Mouse (Mus musculus) cerebellum, postnatal 25 days (tissue): Measurements from ENCODE around the gene Tctex1d4.

ENCODE experiments used
- DNase-seq, 2 experiments: peaks; one replicate each; pipeline ENCODE4 v3.0.0; 2021; ENCODE audit warnings: mixed read lengths in 2 of 2

The Tctex1d4 gene

DNA sequence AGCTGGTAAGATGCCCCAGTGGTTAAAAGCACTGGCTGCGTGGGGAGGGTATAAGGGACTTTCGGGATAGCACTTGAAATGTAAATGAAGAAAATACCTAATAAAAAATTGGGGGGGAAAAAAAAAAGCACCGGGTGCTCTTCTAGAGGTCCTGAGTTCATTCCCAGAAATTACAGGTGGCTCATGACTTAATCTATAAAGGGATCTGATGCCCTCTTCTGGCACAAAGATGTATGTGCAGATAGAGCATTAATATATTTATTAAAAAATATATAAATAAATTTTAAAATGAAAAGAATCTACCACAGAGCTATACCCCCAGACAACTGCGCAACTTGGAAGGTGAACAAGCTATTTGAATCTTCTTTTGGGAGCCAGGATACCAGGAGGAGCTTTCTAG is 14.0 kb downstream of the Tctex1d4 start:
- DNase-seq: no peak

DNA sequence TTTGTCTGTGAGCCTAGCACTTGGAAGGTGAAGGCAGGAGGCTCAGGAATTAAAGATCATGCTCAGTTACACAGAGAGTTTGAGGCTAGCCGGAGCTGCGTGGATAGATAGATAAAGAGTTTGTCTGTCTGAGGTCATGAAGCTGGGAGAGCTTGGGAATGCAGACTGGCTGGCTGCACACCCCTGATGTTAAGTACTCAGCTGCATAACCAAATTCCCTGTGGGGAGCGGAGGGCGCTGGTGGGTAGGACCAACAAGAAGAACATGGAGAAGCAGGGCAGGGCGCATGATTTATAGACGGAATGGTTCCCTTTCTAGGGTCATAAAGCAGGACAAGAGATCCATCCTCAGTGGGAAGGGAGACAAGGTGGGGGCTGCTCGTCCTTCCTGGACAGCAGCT is 16.4 kb downstream of the Tctex1d4 start:
- DNase-seq: no peak

DNA sequence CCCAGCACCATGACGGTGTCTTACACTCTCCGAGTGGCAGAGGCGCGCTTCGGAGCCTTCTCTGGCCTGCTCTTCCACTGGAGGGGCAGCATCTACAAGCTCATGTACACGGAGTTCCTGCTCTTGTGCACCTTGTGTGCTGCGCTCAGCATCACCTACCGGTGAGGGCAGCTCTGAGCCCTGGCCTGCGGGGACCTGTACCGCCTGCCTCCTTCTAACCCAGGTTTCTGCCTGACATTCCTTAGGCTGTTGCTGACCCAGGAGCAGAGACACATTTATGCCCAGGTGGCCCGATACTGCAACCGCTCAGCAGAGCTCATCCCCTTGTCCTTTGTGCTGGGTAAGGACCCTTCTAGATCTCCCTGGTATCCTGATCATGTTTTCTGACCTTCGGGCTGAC is 18.7 kb downstream of the Tctex1d4 start:
- no peak for DNase-seq

DNA sequence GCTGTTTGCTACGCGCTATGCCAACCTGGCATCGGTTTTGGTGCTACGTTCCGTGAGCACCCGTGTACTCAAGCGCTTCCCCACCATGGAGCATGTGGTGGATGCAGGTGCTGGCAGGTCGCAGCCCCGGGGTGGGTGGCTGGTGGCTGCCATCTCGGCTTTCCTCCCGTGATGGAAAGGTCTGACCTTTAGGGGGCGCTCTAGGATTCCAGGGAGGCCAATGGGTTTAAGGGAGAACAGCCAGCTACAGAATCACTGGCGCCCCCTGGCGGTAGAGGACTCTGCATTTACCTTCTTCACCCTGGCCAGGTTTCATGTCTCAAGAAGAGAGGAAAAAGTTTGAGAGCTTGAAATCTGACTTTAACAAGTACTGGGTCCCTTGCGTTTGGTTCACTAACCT is 19.6 kb downstream of the Tctex1d4 start:
- peak; percentile 82 to 90 for DNase-seq

DNA sequence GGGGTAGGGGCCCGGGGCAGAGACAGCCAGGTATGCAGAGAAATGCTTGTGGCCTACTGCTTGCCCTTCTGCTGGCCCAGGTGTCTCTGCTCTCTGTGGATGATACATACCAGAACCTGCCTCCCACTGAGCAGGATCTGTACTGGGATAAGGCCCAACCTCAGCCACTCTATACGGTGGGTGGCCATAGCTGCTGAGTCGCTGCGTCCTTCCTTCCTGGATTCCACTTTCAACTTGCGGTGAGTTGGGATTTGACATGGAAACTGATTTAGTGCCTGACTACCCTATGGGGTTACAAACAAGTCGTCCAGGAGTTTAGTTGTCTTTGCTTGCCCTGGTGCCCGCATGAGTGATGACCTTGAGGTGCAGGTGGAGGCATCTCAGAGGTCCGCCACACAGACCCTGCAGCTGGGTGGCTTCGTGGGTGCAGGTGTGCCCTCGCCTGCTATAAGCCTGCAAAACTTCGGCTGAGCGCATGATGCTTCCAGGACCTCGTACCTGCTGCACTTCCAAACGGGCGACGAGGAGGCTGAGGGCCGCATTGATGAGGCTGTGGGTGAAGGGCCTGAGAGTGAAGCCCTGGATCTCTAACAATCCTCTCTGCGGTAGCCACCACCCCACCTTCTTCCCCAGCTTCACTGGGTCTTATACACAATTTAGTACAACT is 21.6 kb downstream of the Tctex1d4 start:
- no peak for DNase-seq

DNA sequence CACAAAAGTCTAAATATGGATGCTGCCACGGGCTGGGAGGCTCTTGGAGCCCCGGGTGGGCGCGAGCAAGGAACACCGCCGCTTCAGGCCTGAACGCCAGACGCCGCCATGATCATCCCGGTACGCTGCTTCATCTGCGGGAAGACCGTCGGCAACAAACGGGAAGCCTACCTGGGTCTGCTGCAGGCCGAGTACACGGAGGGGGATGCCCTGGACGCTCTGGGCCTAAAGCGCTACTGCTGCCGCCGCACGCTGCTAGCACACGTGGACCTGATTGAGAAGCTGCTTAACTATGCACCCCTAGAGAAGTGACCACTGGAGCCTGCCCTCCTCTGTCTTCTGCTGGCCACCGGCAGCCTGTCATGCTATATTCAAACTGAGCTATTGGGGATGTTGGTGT is 22.2 kb downstream of the Tctex1d4 start:
- no peak for DNase-seq

DNA sequence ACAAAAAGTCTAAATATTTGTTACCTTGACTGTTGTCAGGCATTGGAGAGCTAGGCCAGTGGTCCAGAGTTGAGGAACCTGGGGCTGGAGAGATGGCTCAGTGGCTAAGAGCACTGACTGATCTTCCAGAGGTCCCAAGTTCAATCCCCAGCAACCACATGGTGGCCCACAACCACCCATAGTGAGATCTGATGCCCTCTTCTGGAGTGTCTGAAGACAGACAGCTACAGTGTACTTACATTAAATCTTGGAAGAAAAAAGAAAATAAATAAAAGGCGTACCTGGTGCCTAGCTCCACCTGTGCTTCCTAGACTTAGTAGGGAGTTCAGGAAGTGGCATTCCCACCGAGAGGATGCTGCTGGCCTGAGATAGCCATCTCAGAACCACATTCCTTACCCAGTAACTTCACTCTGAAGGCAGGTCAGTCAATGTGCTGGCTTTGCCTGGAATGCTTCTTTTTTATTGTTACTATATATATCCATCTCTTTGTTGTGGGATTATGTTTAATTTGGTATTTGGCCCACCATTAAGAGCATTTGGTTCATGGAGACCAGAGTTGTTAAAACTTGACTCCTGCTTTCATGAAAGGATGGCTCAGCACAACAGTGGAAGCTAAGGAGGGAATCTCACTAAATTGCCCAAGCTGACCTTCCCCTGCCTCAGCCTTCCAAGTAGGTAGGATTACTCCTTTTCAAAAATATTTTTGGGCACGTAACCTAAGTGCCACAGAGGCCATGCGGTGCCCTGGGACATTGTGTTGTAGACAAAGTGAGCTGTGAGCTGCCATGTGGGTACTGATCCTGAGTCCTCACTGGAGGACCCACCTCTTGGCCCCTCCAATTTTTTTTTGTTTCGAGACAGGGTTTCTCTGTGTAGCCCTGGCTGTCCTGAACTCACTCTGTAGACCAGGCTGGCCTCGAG is 23.0 kb downstream of the Tctex1d4 start:
- no peak for DNase-seq

DNA sequence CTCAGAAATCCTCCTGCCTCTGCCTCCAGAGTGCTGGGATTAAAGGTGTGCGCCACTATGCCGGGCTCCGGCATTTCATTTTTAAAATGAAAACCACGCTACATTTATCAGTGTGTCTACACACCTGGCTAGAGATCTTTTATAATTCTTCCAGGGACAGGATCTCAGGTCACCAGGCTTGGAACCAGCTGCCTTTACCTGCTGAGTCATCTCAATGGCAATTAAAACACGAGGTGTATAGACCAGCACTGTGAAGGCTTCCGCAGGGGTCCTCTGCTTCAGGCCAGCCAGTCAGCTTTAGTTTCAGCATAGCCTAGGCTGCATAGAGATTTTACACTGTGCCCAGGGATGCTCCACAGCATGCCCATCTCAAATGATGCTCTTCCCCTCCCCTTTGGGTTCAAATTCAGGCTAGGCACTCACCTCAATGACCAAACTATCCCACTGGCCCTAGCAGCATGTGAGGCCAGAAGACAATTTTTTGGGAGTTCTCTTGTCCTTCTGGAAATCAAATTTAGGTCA is 23.7 kb downstream of the Tctex1d4 start:
- DNase-seq: no peak

DNA sequence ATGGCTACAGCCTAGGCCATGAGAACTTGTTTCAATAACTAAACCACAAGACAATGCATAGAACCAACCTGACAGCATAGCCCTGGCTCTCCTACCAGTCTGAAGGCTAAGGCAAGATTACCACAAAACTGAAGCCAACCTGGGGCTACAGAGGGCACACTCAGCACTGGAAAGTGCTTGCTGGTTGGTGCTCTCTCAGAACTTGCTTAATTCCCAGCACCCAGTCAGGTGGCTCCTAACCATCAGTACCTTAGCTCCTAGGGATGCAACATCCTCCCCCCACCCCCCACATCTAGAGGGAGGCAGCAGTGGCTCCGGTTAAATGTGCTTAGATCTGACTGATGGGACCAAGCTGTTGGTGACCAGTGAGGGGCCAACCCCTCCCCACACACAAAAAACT is 24.8 kb downstream of the Tctex1d4 start:
- DNase-seq: no peak

DNA sequence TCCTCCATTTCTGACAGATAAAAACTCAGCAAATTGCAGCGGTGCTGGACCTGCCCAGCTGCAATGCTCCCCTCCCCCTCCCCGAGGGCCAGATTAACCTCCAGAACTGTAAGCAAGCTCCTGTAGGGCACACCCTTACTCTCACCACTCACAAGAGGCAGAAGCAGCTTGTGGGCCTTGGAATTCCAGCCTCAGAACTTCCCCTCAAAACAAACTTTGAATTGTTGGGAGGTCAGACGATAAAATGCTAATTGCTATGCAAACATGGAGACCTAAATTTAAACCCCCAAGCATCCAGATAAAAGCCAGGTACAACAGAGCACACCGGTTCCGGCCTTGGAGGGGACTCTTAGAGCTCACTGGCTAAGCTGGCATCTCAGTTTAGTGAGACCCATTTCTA is 26.1 kb downstream of the Tctex1d4 start:
- DNase-seq: no peak

DNA sequence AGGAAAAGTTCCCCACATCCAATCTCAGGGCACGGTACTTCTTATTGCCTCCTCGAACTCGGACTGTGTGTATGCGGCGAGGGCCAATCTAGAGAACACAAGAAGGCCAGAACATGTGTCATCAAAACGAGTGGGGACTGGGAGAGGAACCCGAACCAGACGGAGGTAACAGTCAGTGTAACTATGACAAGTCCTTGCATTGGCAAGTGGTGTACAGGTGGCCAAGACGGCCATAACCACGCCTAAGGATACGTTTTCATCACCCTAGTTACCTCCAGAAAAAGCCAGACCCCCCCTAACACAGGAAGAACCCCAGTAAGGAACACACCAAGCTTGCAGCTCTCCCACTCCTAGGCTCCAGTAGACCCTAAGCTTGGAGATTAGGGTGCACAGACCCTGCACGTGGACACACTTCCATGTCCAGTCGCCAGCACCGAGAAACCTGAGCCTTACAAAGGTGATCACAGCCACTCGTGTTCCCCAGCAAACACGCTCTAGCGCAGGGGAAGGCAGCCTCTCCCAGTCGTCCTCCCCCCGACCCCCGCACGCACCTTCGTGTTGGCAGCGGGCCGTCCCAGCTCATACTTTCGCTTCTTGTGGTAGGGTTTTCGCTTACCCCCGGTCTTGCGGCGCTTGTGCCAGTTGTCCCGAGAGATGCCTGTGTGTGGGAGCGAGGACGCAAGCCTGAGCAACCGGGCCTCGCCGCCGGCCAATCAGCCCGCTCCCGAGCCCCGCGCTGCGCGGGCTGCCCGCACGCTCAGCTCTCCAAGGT is 28.6 kb downstream of the Tctex1d4 start:
- DNase-seq: no peak

DNA sequence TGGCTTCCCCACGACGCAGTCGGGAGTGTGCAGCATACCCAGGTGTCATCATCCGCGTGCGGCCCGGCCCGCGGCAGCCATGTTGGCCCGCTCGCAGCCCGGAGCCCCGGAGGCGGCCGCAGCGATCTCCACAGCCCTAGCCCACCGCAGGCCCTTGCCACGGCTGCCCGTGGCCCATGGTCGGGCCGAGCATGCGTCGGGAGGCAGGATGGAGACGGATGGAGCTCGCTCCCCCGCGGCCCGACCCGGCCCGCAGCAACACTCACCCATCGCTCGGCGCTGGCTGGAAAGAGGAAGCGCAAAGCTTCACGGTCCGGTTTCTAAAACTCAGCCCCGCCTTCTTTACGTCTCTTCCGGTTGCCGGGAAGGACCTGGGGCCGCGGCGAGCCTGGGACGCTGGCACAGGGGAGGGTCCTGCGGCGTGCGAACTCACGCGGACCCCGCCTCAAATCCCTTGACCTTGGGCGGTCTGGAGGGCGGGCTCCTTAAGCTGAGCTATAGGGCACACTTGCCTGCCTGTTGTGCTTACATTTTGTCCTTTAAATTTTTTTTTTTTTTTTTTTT is 29.3 kb downstream of the Tctex1d4 start, which contains the start of gene Rps8:
Rps8 (minus strand) TSS at position 452 of the 564 bp plus-strand sequence.
- peak; percentile 90 to 91 for DNase-seq

DNA sequence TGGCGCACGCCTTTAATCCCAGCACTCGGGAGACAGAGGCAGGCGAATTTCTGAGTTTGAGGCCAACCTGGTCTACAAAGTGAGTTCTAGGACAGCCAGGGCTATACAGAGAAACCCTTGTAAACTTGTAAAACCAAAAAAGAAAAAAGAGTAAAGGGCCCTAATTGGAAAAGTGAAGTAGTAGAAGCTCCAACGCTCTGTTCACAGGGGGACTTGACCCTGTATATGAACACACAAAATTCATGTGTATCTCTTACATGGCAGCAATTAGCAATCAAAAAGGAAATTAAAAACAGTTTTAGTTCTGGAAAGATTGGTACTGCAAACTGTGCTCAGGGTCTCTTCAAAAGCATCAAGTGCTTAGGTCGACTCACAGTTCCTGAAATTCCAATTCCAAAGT is 29.8 kb downstream of the Tctex1d4 start:
- DNase-seq: no peak

DNA sequence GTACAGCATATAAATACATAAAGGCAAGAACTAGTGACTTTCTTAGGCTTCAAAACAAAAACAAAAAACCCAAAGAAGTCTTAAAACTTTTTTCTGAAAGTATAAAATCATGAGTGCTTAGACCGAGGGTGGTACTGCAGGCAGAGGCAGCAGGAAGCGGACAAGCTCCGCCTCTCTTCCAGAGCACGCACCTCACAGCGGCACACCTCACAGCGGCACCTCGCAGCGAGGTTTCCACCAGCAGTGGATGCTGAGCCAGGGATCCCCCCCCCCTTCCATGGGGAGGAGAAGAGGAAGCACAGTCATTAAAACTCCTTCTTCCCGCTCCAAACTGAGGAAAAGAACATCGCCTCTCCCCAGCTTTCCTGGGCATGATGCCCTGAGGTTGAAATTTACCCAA is 33.1 kb downstream of the Tctex1d4 start:
- DNase-seq: no peak

DNA sequence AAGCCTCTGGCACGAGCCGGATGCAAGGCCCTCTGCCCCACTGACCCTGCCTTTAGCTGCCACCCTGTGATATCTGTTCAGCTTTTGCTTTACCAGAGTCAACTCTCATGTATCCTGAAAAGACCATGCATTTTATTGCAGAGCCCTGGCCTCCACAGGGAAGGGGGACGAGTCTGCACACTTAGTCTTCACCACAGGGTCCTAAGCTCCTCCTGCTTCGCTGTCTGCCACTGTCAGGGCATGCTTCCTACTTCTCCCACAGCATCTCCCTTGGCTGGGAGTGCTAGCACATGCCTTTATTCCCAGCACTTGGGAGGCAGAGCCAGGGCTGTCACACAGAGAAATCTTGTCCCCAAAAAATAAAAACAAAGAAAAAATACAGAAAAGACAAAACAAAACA is 34.6 kb downstream of the Tctex1d4 start:
- no peak for DNase-seq

DNA sequence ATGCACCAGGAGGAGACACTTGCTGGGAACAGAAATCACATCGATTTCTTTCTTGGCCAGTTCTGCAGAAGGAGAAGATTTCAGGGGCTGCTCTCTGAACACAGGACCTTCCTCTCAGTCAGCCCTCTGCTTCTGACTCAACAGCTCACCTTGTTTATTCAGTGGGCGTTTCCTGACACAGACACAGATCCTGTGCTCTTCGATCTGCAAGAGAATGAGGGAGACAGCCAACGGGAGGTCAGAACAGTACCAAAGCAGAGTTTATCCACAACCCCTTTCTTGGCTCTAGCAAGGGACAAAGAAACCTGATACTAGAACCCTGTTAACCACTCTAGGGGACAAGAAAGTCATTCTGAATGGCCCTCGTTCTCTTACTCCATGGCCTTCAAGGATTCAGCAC is 43.3 kb downstream of the Tctex1d4 start:
- DNase-seq: no peak
